Mouse (Mus musculus) heart, postnatal 14 days (tissue): ENCODE measurements around the gene Btg2. TPM values are rescaled to one million over a fixed set of nuclear protein-coding genes. Genes with fewer than 3 reads are reported as not detected.

Experiments used
- DNase-seq, 2 experiments: peaks; one replicate each; pipeline ENCODE4 v3.0.0; 2021 to 2022
- intact Hi-C: fragments of 180-260 bp; cut with DNase I; formaldehyde crosslinking; loops from one replicate; pipeline ENCODE4 v1.15.1; 2025
- total RNA-seq, 2 experiments: library from RNA; stranded (reverse); gene quantifications; 2 replicates each; pipeline ENCODE4 v1.2.3; 2021

Btg2 gene
- total RNA-seq, 2 experiments from 2014 or later = 37.3 to 47.7 TPM

DNA sequence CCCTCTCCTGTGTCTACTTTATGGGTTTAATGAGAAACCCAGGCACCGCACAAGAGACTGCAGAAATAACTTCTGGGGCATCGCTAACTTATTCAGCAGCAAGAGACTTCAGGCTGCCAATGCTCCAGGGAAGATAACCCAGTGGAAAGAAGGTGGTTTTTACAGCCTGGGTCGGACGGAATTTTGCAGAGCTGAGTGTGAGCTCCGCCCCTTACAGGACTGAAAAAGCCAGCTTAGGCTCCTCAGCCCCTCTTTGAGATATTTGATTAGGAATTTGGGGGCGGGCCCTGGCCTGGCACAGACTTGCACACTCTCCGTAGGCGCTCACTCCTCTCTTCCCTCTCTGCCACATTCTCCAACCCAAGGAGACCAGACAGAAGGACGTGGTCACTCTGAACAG is 41.7 kb downstream of the Btg2 start, which contains the start of gene Fmod:
Gene Fmod, plus strand, starts transcription at position 83 of the 400 bp plus-strand sequence.
- intact Hi-C loops = no loop called here
- no peak for DNase-seq

DNA sequence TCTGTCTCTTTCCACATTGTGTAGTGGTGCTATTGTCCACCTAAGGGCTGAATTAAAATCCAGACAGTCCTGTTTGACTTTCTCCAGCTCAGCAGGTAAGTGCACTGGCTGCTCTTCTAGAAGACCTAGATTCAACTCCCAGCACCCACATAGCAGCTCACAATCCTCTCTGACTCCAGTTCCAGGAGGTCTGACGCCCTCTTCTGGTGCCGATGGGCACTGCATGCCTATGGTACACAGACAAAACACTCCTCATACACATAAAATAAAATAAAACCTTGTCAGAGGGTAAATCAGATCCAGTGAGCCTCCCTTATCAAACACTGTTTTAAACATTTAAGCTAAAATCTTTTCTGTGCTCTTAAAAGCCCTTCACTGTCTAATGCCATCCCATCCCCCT is 42.4 kb downstream of the Btg2 start:
- intact Hi-C loops = no loop called here

DNA sequence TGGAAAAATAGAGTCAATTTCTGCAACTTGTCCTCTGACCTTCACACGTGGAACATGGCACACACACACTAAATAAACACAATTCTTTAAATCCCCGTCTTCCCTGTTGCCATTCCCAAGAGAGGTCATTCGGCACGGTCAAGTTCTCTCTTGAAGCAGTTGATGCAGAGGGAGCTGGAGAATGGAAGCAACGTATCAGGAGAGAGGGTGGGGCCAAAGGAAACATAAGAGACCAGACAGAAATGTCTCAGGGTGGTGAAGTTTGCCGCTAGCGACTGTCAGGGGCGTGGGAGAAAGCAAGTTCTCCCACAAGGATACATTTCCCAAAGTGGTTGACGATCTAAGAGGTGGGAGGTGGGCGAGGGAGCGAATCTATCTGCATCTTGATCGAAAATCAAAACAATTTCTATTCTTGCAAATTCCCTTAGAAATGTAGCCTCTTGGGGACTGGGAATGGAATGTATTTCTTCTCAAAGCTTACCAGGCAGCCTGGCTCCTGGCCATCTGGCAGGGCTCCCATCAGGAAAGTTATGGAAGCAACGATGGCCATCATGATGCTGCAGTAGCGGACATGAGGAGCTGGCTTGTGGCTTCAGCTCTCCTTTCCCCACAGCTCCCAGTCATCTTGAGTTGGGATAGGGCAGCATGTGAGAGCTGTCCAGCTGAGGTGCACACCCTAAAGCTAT is 50.6 kb downstream of the Btg2 start:
- peak in 1 of 2 experiments; percentile 46 for DNase-seq
- intact Hi-C loops = no loop called here

More for the DNA sequence above, 42.4 kb downstream of the Btg2 start:
- DNase-seq = no peak

DNA sequence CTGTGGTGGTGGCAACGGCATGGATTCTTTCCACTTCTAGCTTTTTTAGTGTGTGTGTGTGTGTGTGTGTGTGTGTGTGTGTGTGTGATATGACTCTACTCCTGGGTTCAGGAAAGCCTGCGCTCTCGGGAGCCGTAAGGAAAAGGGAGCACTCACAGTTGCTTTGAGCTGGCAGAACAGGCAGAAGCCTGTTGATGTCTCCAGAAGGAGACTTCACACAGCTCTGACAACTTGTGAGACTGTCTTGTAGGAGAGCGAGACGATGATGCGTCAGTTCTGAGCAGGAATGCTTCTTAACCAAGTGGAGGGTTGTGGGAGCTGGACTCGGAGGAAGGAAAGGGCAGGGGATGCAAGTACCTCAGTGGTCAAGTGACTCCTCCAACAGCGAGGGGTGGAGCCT is 52.2 kb downstream of the Btg2 start:
- DNase-seq = no peak
- intact Hi-C loops = no loop called here

DNA sequence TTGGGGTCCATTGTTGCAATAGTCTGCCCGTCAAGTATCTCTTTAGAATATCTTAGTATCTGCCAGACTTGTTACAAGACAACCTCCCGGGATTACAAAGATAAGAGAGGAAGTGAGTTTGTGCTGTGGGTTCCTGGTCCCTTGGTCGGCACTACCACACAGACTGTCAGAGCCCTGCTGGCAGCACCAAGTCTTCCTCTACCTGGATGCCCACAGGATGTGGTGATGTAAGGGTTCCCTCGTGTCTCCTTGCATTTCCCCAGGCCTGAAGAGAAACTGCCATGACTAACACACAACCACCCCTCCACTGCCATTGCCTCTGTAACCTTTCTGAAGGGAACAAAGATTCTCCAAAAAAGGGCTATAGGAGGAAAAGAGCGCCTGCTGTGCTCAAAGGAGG is 52.9 kb downstream of the Btg2 start:
- no peak for DNase-seq
- intact Hi-C loops = no loop called here

Other genes starting within 250 kb of the Btg2 start
- under 1 TPM; 0.17 to 0.55 TPM for gene Optc, start 171.1 kb downstream of the Btg2 start, total RNA-seq
- 10 to 100 TPM; 25.0 to 29.5 TPM for gene Prelp, start 157.7 kb downstream of the Btg2 start, total RNA-seq
- gene Fmod, start 41.9 kb downstream of the Btg2 start, total RNA-seq = 10 to 100 TPM; 13.5 to 17.4 TPM
- not detected for gene Chit1, start 32.1 kb upstream of the Btg2 start, total RNA-seq
- under 1 TPM; 0.62 to 0.71 TPM for gene Chil1, start 103.1 kb upstream of the Btg2 start, total RNA-seq
- gene Mybph, start 114.3 kb upstream of the Btg2 start, total RNA-seq = not detected
- gene Adora1, start 156.3 kb upstream of the Btg2 start, total RNA-seq = 10 to 100 TPM; 20.3 to 23.0 TPM
- gene Myog, start 210.9 kb upstream of the Btg2 start, total RNA-seq = not detected